Mouse (Mus musculus) embryonic facial prominence, embryonic 10.5 days (tissue): ENCODE measurements around the gene Ifnar2. TPM values are rescaled to one million over a fixed set of nuclear protein-coding genes. Genes with fewer than 3 reads are reported as not detected.
A peak's percentile ranks its signal among the peaks of the same experiment; 100 is the strongest.

Experiments
- DNase-seq: peaks from one replicate; pipeline ENCODE4 v3.0.0-alpha.2; 2017; ENCODE audit warnings: low spot score
- H3K27ac ChIP-seq: fragments of 300-500 bp; sonication (generic); replicated peaks from 2 replicates; pipeline ENCODE4 v1.5.1; 2016; ENCODE audit warnings: mild to moderate bottlenecking
- H3K27me3 ChIP-seq: fragments of 300-500 bp; sonication (generic); replicated peaks from 2 replicates; pipeline ENCODE4 v1.6.1; 2016; ENCODE audit warnings: low read depth, mild to moderate bottlenecking; ENCODE audit not compliant: poor library complexity, severe bottlenecking
- H3K36me3 ChIP-seq: fragments of 300-500 bp; sonication (generic); replicated peaks from 2 replicates; pipeline ENCODE4 v1.6.1; 2016; ENCODE audit warnings: mild to moderate bottlenecking, moderate library complexity
- H3K4me1 ChIP-seq: fragments of 300-500 bp; sonication (generic); 2 replicates; pipeline ENCODE4 v1.6.1; 2016
- H3K4me3 ChIP-seq: fragments of 300-500 bp; sonication (generic); 2 replicates; pipeline ENCODE4 v1.5.1; 2016; ENCODE audit warnings: mild to moderate bottlenecking, moderate library complexity
- H3K9me3 ChIP-seq: fragments of 300-500 bp; sonication (generic); 2 replicates; pipeline ENCODE4 v1.6.1; 2016; ENCODE audit warnings: mild to moderate bottlenecking
- WGBS: fragments of 180-500 bp; shearing (Covaris S2); methylation state at CpG from one replicate; pipeline ENCODE4 v1.1.7; 2016; 5-methylcytosine and 5-hydroxymethylcytosine counted together
- polyA plus RNA-seq: library from polyadenylated mRNA; unstranded; fragments of >200 nt; fragmentation: Nextera tagmentation; extraction: Ambion mirVana; gene quantifications from 2 replicates; pipeline ENCODE4 v1.2.1, GENCODE M21; 2016

The Ifnar2 gene
- polyA plus RNA-seq, 1 experiment from 2014 or later: 29.7 TPM

DNA sequence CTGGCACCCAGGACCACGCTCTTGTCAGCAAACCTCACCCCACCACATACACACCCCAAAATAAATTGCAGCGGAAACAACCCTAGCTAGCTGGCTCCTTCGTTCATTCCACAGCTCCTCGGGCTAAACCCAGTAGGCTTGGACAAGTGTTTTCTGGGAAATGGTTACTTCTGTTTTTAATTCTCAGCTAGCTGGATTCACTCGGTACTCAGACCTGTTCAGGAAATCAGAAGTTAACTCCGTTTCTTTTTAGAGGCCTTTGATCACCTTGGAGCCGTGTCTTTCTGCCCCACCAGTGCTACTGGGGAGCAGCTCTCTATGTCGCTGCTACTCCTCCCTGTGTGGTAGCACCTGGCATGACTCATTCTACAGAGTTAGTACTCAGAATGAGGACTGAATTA lies 70.6 kb downstream of the Ifnar2 start:
- Histone ChIP-seq H3K27ac (0 out of 2 replicates have a peak overlapping the region, but pooled peaks have one; percentile 57), H3K4me3 (no peak overlapping the region), H3K4me1 (peaks cover 34% of the 10 kb centered on the region), H3K36me3 (no peaks in the 10 kb centered on the region), H3K9me3 (no peaks in the 10 kb centered on the region), H3K27me3 (no peaks in the 10 kb centered on the region)
- 71% methylated on average over 8 of the region's 8 CpGs for WGBS
- no peak for DNase-seq

DNA sequence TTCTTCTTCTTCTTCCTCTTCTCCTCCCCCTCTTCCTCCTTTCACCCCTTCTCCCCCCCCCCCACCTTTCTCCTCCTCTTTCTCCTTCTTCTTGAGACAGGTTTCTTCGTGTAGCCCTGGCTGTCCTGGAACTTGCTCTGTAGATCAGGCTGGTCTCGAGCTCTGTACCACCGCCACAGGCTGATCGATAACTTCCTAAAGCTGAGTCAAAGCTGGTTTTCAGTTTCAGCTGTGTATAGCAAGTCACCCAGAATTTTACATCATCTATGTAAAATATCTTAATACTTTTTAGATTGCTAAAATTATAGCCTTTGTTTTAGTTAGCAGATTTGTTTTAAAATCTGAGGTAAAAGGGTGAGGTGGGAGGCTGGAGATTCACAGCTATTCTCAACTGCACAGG lies 72.3 kb downstream of the Ifnar2 start:
- H3K4me1 ChIP-seq: peaks cover 34% of the 10 kb centered on the region
- H3K27ac ChIP-seq: no peak overlapping the region
- 86% methylated on average over 4 of the region's 4 CpGs for WGBS
- H3K9me3 ChIP-seq: no peaks in the 10 kb centered on the region
- no peaks in the 10 kb centered on the region for H3K36me3 ChIP-seq
- no peak for DNase-seq
- H3K27me3 ChIP-seq: no peaks in the 10 kb centered on the region
- H3K4me3 ChIP-seq: no peak overlapping the region

DNA sequence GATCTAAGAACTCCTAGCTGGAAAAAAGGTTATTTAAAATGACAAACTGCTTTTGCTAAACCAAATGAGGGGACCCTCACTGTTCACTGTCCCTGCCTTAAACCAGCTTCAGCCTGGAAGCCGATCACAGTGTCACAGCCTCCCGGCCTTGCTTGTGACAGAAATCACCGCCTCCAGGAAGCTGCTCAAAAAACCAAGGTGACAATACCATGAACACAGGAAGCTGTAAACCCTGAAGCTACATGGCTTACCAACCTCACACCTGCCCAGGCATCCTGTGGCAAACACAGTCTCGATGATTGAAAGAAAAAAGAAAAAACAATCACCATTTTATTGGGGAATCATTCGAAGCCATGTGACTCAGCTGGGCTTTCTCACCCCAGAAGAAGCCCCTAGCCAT lies 73.0 kb downstream of the Ifnar2 start:
- DNase-seq: no peak
- WGBS: 83% methylated on average over 5 of the region's 5 CpGs
- no peaks in the 10 kb centered on the region for H3K9me3 ChIP-seq
- H3K4me1 ChIP-seq: peaks cover 34% of the 10 kb centered on the region
- 0 out of 2 replicates have a peak overlapping the region, but pooled peaks have one; percentile 4 for H3K27ac ChIP-seq
- H3K4me3 ChIP-seq: no peak overlapping the region
- H3K36me3 ChIP-seq: no peaks in the 10 kb centered on the region
- no peaks in the 10 kb centered on the region for H3K27me3 ChIP-seq

DNA sequence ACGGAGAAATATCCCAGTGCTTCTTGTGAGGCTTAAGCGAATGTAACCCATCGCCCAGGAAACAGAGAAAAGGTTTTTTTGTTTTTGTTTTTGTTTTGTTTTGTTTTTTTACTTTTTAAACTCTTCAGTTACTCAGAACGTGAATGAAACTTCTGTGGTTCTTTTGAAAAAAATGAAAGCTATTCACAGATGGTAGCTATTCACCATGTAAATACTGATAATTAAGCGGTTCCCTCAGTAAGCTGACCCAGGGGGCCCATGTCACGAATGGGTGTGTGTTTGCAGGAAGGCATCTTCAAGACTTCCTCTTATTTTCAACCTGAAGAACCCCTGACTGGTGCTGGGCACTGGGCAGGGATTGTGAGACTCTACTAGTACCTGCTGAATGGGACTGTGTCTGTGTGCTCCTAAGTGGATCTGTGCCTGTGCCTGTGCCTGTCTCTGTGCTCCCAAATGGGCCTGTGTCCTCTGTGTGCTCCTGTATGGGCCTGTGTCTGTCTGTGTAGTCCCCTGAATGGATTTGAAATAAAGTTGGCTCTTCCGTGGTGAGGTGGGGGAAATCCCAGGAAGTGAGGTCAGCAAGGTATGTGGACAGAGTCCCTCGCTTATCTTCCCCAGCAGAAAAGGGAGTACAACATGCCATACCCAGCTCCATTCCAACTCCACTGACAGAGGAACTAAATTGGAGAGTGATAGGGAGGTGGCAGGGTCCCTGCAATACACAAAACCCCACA lies 74.4 kb downstream of the Ifnar2 start:
- Histone ChIP-seq H3K36me3 (no peaks in the 10 kb centered on the region), H3K4me1 (peaks cover 20% of the 10 kb centered on the region), H3K9me3 (no peaks in the 10 kb centered on the region), H3K4me3 (no peak overlapping the region), H3K27ac (peak overlapping the region; percentile 70), H3K27me3 (no peaks in the 10 kb centered on the region)
- DNase-seq: peak; percentile 29
- 67% methylated on average over 8 of the region's 8 CpGs for WGBS

DNA sequence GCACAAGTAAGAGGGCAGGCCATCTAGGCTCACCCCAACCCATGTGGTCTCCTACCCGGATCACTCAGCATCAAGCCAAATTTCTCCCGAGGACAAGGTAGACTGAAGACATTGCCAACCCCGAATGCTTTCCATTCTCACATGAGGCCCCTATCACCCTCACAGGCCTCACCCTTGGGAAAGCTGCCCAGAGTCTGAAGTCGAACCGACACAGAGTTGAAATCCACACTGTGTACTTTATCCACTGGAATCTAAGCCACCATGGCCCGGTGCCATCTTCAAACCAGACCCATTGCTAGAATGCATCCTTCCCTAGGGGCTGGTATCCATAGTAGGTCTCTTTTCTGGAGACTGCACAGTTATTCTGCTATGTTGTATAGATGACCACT lies 74.9 kb downstream of the Ifnar2 start:
- H3K4me1 ChIP-seq: peaks cover 20% of the 10 kb centered on the region
- WGBS: 95% methylated on average over 6 of the region's 6 CpGs
- peak overlapping the region; percentile 70; the same call in 1 of the 2 replicates for H3K27ac ChIP-seq
- H3K27me3 ChIP-seq: no peaks in the 10 kb centered on the region
- DNase-seq: no peak
- H3K4me3 ChIP-seq: no peak overlapping the region
- no peaks in the 10 kb centered on the region for H3K36me3 ChIP-seq
- no peaks in the 10 kb centered on the region for H3K9me3 ChIP-seq

DNA sequence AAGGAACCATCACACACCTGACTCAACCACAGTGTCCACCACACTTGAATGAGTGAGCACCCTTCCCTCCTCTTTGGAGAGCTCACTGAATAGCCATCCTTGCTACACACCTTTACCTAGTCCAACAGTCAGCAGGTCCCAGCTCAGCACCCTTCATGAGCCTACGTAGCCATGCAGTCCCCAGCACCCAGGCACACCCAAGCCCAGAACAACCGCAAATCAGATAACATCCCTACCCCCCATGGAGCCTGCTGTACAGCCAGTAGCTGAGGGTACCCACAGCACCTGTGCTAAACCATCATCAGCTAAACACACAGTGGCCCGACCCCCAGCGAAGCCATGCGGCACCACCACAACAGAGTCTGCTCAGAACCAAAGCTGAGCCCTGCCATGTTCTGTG lies 75.5 kb downstream of the Ifnar2 start:
- no peak overlapping the region for H3K27ac ChIP-seq

DNA sequence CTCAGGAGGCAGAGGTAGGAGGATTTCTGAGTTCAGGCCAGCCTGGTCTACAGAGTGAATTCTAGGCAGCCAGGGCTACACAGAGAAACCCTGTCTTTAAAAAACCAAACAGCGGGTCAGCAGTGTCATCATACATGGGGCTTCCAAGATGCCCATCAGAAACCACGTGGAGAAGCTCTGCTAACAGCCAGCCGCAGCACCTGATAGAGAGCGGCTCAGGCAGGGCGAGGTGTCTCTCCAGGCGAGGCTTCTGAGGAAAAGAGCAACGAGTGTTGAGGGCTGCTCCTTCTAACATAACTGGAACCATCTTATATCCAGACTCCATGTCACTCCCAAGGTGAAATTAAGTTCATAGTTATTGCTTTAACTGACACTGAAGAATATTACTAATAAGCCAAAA lies 76.3 kb downstream of the Ifnar2 start:
- no peaks in the 10 kb centered on the region for H3K27me3 ChIP-seq
- no peak overlapping the region for H3K27ac ChIP-seq
- peaks cover 11% of the 10 kb centered on the region for H3K4me1 ChIP-seq
- H3K9me3 ChIP-seq: no peaks in the 10 kb centered on the region
- 83% methylated on average over 7 of the region's 7 CpGs for WGBS
- H3K36me3 ChIP-seq: no peaks in the 10 kb centered on the region
- H3K4me3 ChIP-seq: no peak overlapping the region
- DNase-seq: no peak

More for the DNA sequence above, 75.5 kb downstream of the Ifnar2 start:
- Histone ChIP-seq H3K27me3 (no peaks in the 10 kb centered on the region), H3K9me3 (no peaks in the 10 kb centered on the region), H3K4me1 (peaks cover 15% of the 10 kb centered on the region), H3K4me3 (no peak overlapping the region), H3K36me3 (no peaks in the 10 kb centered on the region)
- 93% methylated on average over 5 of the region's 5 CpGs for WGBS
- no peak for DNase-seq

DNA sequence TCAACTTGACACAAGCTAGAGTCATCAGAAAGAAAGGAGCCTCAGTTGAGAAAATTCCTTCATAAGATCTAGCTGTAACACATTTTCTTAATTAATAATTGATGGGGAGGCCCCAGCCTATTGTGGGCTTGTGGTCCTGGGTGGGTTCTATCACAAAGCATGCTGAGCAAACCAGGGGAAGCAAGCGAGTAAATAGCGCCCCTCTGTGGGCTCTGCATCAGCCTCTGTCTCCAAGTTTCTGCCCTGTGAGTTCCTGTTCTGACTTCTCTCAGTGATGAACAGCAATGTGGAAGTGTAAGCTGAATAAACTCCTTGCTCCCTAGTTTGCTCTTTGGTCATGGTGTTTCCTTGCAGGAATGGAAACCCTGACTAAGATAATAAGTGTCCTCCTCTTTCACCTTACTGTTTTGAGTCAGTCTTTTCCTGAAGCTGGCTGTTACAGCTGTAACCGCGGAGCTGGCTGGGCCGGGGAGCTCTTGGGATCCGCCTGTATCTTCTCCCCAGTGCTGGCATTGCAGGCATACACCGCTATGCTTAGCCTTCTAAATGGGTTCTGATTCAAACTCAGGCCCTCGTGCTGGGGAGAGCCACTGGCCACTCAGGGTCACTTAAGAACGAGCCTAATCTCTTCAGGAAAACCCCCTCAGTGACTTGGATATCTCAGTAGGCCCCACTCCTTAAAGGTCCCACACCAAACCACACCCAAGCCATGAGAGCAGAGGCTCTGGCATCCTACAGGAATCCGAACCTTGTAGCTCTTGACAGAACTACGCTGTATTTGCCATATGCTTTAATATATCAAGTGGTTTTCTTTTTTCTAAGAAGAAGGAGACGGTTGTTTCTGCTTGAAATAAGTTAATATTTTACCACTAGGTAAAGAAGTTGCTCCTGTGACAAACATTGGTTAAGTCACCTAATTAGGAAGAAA lies 77.8 kb downstream of the Ifnar2 start:
- no peak for DNase-seq
- Histone ChIP-seq H3K9me3 (no peaks in the 10 kb centered on the region), H3K4me3 (no peak overlapping the region), H3K36me3 (no peaks in the 10 kb centered on the region), H3K4me1 (peaks cover 13% of the 10 kb centered on the region), H3K27me3 (no peaks in the 10 kb centered on the region), H3K27ac (no peak overlapping the region; the same call in 1 of the 2 replicates)
- WGBS: 86% methylated on average over 12 of the region's 12 CpGs

DNA sequence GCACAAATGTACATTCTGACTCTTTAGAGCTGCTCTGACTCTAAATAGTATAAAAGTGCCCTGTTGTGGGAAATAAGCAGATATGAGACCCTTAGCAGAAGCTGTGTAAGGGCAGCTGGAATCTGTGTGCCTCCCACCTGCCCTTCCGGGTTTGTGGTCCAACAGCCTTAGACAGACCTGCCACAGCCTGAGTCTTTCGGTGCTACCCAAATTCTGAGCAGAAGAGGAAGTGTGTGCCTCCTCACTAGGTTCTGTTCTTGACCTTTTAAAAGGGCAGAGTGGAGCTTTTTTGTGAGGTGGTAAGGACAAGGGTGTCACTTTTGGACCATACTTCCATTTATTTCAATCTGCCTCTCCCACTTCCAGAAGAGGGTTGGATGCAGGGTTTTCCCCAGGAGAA lies 79.4 kb downstream of the Ifnar2 start:
- H3K4me3 ChIP-seq: no peak overlapping the region
- DNase-seq: no peak
- WGBS: 85% methylated on average over 2 of the region's 2 CpGs
- H3K27me3 ChIP-seq: no peaks in the 10 kb centered on the region
- no peaks in the 10 kb centered on the region for H3K9me3 ChIP-seq
- no peak overlapping the region for H3K27ac ChIP-seq
- no peaks in the 10 kb centered on the region for H3K36me3 ChIP-seq
- peaks cover 8% of the 10 kb centered on the region for H3K4me1 ChIP-seq

DNA sequence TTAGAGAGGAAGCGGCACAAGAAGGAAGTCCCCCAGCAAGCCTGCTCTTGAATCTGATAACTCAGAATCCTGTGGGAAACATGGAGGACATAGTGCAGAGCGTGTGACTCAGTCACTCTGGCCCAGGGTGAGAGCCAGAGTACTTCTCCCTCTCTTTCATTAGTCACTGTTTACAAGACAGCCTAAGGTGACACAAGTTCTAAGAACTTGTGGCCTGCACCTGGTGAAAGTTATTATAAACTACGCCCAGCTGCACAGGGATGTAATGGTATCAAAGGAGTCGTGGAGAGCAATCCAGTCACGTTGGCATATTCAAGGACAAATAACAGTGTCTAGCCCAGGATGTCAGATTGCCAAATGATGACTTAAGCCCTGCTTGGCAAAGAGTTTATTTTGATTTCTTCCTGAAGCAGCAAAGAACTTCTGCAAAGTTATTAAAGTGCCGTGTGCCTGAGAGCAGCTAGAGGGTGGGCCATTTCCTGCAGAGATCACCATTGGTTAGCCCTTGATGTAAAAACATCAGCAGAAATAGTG lies 79.8 kb downstream of the Ifnar2 start:
- peaks cover 4% of the 10 kb centered on the region for H3K4me1 ChIP-seq
- no peak for DNase-seq
- H3K27me3 ChIP-seq: no peaks in the 10 kb centered on the region
- no peaks in the 10 kb centered on the region for H3K9me3 ChIP-seq
- H3K27ac ChIP-seq: no peak overlapping the region
- no peak overlapping the region for H3K4me3 ChIP-seq
- 73% methylated on average over 6 of the region's 6 CpGs for WGBS
- no peaks in the 10 kb centered on the region for H3K36me3 ChIP-seq
